Mouse (Mus musculus): ENCODE measurements around the gene Mcfd2. TPM values are rescaled to one million over a fixed set of nuclear protein-coding genes. Genes with fewer than 3 reads are reported as not detected.

Mcfd2 gene
- polyA plus RNA-seq, 1 experiment from 2014 or later, result 76.6 TPM

GRCm38 (mm10) chr17:87275363-87276341 lies 9.9 kb upstream of the Mcfd2 start:
- Histone ChIP-seq H3K9ac (0 out of 2 replicates have a peak overlapping the region, but pooled peaks have one; percentile 7), H3K36me3 (no peaks in the 10 kb centered on the region), H3K9me3 (peaks cover 3% of the 10 kb centered on the region; the same call in 1 of the 2 replicates), H3K4me3 (no peak overlapping the region), H3K27me3 (replicated peaks) (peaks cover 24% of the 10 kb centered on the region), H3K4me1 (peaks cover 4% of the 10 kb centered on the region; the same call in 1 of the 2 replicates), H3K4me2 (no peak overlapping the region), H3K27ac (replicated peaks) (no peak overlapping the region)
- no peak for ATAC-seq (ENCODE audit: extremely low read depth, insufficient number of reproducible peaks, low FRiP score, low TSS enrichment)
- 48% methylated on average over 14 of the region's 15 CpGs for WGBS

- no peak overlapping the region for H3K27ac ChIP-seq (replicated peaks)
- H3K27me3 ChIP-seq (replicated peaks), result peaks cover 9% of the 10 kb centered on the region
- H3K9me3 ChIP-seq, result peaks cover 3% of the 10 kb centered on the region; the same call in 1 of the 2 replicates
- 64% methylated on average over 6 of the region's 6 CpGs for WGBS
- H3K4me2 ChIP-seq, result no peak overlapping the region
- no peak for ATAC-seq (ENCODE audit: extremely low read depth, insufficient number of reproducible peaks, low FRiP score, low TSS enrichment)
- H3K9ac ChIP-seq, result no peak overlapping the region
- H3K36me3 ChIP-seq, result no peaks in the 10 kb centered on the region
- peaks cover 7% of the 10 kb centered on the region for H3K4me1 ChIP-seq
- H3K4me3 ChIP-seq, result no peak overlapping the region
Measured at GRCm38 (mm10) chr17:87269454-87269853, 3.7 kb upstream of the Mcfd2 start.

GRCm38 (mm10) chr17:87264927-87265791 lies 576 bp downstream of the Mcfd2 start:
- Histone ChIP-seq H3K36me3 (peaks cover 34% of the 10 kb centered on the region), H3K4me1 (peaks cover 20% of the 10 kb centered on the region), H3K27ac (replicated peaks) (peak overlapping the region; percentile 66), H3K4me2 (peak overlapping the region; percentile 89), H3K27me3 (replicated peaks) (peaks cover 4% of the 10 kb centered on the region; the same call in 1 of the 2 replicates), H3K4me3 (peak overlapping the region; percentile 83), H3K9me3 (peaks cover 16% of the 10 kb centered on the region), H3K9ac (peak overlapping the region; percentile 97)
- WGBS, result 6% methylated on average over 28 of the region's 28 CpGs
- peak; percentile 62; the same call in 1 of the 2 replicates for ATAC-seq (ENCODE audit: extremely low read depth, insufficient number of reproducible peaks, low FRiP score, low TSS enrichment)

- H3K4me3 ChIP-seq, result peak overlapping the region; percentile 83
- peak overlapping the region; percentile 97 for H3K9ac ChIP-seq
- peaks cover 20% of the 10 kb centered on the region for H3K4me1 ChIP-seq
- peaks cover 19% of the 10 kb centered on the region for H3K9me3 ChIP-seq
- peak overlapping the region; percentile 66 for H3K27ac ChIP-seq (replicated peaks)
- ATAC-seq (ENCODE audit: extremely low read depth, insufficient number of reproducible peaks, low FRiP score, low TSS enrichment), result no peak
- H3K27me3 ChIP-seq (replicated peaks), result no peaks in the 10 kb centered on the region
- WGBS, result 69% methylated on average over 11 of the region's 11 CpGs
- H3K36me3 ChIP-seq, result peaks cover 43% of the 10 kb centered on the region
- H3K4me2 ChIP-seq, result peak overlapping the region; percentile 89
Measured at GRCm38 (mm10) chr17:87264054-87264830, 1.5 kb downstream of the Mcfd2 start.

DNA sequence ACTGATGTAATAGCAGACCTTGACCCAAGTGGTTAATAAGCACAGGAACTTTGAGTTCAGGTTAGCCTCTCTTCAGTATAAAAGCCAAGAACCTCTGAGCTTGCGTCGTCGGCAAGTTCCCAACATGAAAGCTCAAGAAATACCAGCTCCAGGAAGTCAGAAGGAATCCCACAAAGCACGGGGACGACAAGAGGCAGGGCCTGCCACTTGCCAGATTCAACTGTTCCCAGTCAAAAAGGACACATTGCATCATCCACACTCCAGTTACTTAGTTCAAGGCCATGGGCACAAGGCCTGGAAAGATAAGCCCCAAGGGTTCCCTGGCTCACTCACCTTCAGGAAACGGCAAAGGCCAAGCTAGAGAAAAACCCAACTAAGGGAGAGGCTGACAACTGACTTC lies 2.3 kb downstream of the Mcfd2 start:
- H3K9ac ChIP-seq, result no peak overlapping the region
- 82% methylated on average over 6 of the region's 6 CpGs for WGBS
- ATAC-seq (ENCODE audit: extremely low read depth, insufficient number of reproducible peaks, low FRiP score, low TSS enrichment), result no peak
- H3K9me3 ChIP-seq, result peaks cover 19% of the 10 kb centered on the region
- no peaks in the 10 kb centered on the region for H3K27me3 ChIP-seq (replicated peaks)
- H3K36me3 ChIP-seq, result peaks cover 49% of the 10 kb centered on the region
- peak overlapping the region; percentile 66 for H3K27ac ChIP-seq (replicated peaks)
- peaks cover 20% of the 10 kb centered on the region for H3K4me1 ChIP-seq
- 0 out of 2 replicates have a peak overlapping the region, but pooled peaks have one; percentile 83 for H3K4me3 ChIP-seq
- H3K4me2 ChIP-seq, result peak overlapping the region; percentile 89

- Histone ChIP-seq H3K9me3 (peaks cover 6% of the 10 kb centered on the region; the same call in 1 of the 2 replicates), H3K4me3 (no peak overlapping the region), H3K27me3 (replicated peaks) (no peaks in the 10 kb centered on the region), H3K36me3 (peaks cover 74% of the 10 kb centered on the region), H3K4me2 (no peak overlapping the region), H3K4me1 (0 out of 2 replicates have a peak, but pooled peaks cover 3% of the 10 kb centered on the region), H3K27ac (replicated peaks) (no peak overlapping the region), H3K9ac (no peak overlapping the region)
- no peak for ATAC-seq (ENCODE audit: extremely low read depth, insufficient number of reproducible peaks, low FRiP score, low TSS enrichment)
- 82% methylated on average over 16 of the region's 16 CpGs for WGBS
Measured at GRCm38 (mm10) chr17:87255672-87256071, 10.1 kb downstream of the Mcfd2 start.

- Histone ChIP-seq H3K4me3 (no peak overlapping the region), H3K9me3 (no peaks in the 10 kb centered on the region), H3K9ac (no peak overlapping the region), H3K27me3 (replicated peaks) (no peaks in the 10 kb centered on the region), H3K27ac (replicated peaks) (no peak overlapping the region), H3K4me2 (no peak overlapping the region), H3K36me3 (peaks cover 61% of the 10 kb centered on the region), H3K4me1 (0 out of 2 replicates have a peak, but pooled peaks cover 3% of the 10 kb centered on the region)
- no peak for ATAC-seq (ENCODE audit: extremely low read depth, insufficient number of reproducible peaks, low FRiP score, low TSS enrichment)
- 74% methylated on average over 8 of the region's 8 CpGs for WGBS
Measured at GRCm38 (mm10) chr17:87254384-87254783, 11.4 kb downstream of the Mcfd2 start.

GRCm38 (mm10) chr17:87246103-87246502 lies 19.6 kb downstream of the Mcfd2 start:
- Histone ChIP-seq H3K9ac (no peak overlapping the region), H3K4me1 (peaks cover 17% of the 10 kb centered on the region), H3K4me2 (no peak overlapping the region), H3K36me3 (no peaks in the 10 kb centered on the region), H3K9me3 (no peaks in the 10 kb centered on the region; the same call in 1 of the 2 replicates), H3K27ac (replicated peaks) (no peak overlapping the region), H3K27me3 (replicated peaks) (no peaks in the 10 kb centered on the region), H3K4me3 (no peak overlapping the region)
- 48% methylated on average over 9 of the region's 9 CpGs for WGBS
- ATAC-seq (ENCODE audit: extremely low read depth, insufficient number of reproducible peaks, low FRiP score, low TSS enrichment), result no peak

GRCm38 (mm10) chr17:87237826-87238225 lies 27.9 kb downstream of the Mcfd2 start:
- Histone ChIP-seq H3K4me3 (no peak overlapping the region), H3K4me2 (no peak overlapping the region), H3K4me1 (peaks cover 17% of the 10 kb centered on the region), H3K9me3 (no peaks in the 10 kb centered on the region; the same call in 1 of the 2 replicates), H3K36me3 (no peaks in the 10 kb centered on the region), H3K9ac (no peak overlapping the region), H3K27ac (replicated peaks) (no peak overlapping the region), H3K27me3 (replicated peaks) (no peaks in the 10 kb centered on the region)
- ATAC-seq (ENCODE audit: extremely low read depth, insufficient number of reproducible peaks, low FRiP score, low TSS enrichment), result no peak
- WGBS, result 85% methylated on average over 11 of the region's 11 CpGs

Measured in heart, embryonic 13.5 days (tissue).